Mouse (Mus musculus) naive thymus-derived CD4-positive, alpha-beta T cell, adult 2 months (primary cell): Measurements from ENCODE around the gene Sgsh.
"Not testable (repeated sequence)": the region's sequence is repeated elsewhere in the genome, so short reads cannot be mapped to it uniquely, and the experiment has no call there.

Experiments used
- DNase-seq: peaks from one replicate; pipeline ENCODE4 v3.0.0-alpha.2; 2011; ENCODE audit warnings: low read depth

Sgsh gene

GRCm38 (mm10) chr11:119355443-119356385 is at the start of gene Sgsh, which contains the start of gene Slc26a11:
Sgsh (minus strand) TSS chr11:119355536.
Slc26a11 (plus strand) TSS chr11:119355557.
- DNase-seq: peak; percentile 72

GRCm38 (mm10) chr11:119404627-119405026 is 49.3 kb upstream of the Sgsh start:
- peak; percentile 84 for DNase-seq

GRCm38 (mm10) chr11:119402501-119403160 is 47.3 kb upstream of the Sgsh start:
- no peak for DNase-seq

- no peak for DNase-seq
These were observed 41.1 kb upstream of the Sgsh start for GRCm38 (mm10) chr11:119396461-119396860.

GRCm38 (mm10) chr11:119395931-119396330 is 40.6 kb upstream of the Sgsh start:
- no peak for DNase-seq

- DNase-seq: no peak
These were observed 40.1 kb upstream of the Sgsh start for GRCm38 (mm10) chr11:119395394-119395793.

- DNase-seq: no peak
These were observed 38.9 kb upstream of the Sgsh start for GRCm38 (mm10) chr11:119394210-119394609.

- DNase-seq: no peak
These were observed 38.1 kb upstream of the Sgsh start for GRCm38 (mm10) chr11:119393483-119393804.

- peak; percentile 85 for DNase-seq
These were observed 37.6 kb upstream of the Sgsh start, which contains the start of gene Rnf213 for GRCm38 (mm10) chr11:119392800-119393482. Rnf213 (plus strand) TSS chr11:119393100.

- DNase-seq: peak; percentile 70
These were observed 36.8 kb upstream of the Sgsh start for GRCm38 (mm10) chr11:119392001-119392614.

GRCm38 (mm10) chr11:119391386-119392000 is 36.2 kb upstream of the Sgsh start:
- peak; percentile 63 for DNase-seq

GRCm38 (mm10) chr11:119390271-119391231 is 35.2 kb upstream of the Sgsh start:
- DNase-seq: peak; percentile 73

- DNase-seq: no peak
These were observed 34.5 kb upstream of the Sgsh start for GRCm38 (mm10) chr11:119389851-119390270.

GRCm38 (mm10) chr11:119387273-119387672 is 31.9 kb upstream of the Sgsh start:
- not testable (repeated sequence) for DNase-seq

GRCm38 (mm10) chr11:119386306-119386705 is 31.0 kb upstream of the Sgsh start:
- DNase-seq: peak; percentile 46

- peak; percentile 76 for DNase-seq
These were observed 29.6 kb upstream of the Sgsh start for GRCm38 (mm10) chr11:119384904-119385303.

GRCm38 (mm10) chr11:119382338-119382850 is 27.1 kb upstream of the Sgsh start:
- DNase-seq: no peak

GRCm38 (mm10) chr11:119381631-119382337 is 26.4 kb upstream of the Sgsh start:
- DNase-seq: no peak

GRCm38 (mm10) chr11:119378551-119378950 is 23.2 kb upstream of the Sgsh start:
- no peak for DNase-seq
